Mouse (Mus musculus) urinary bladder, postnatal 14 days (tissue): ENCODE results near the gene Zfp648.

Source experiments
- DNase-seq: peaks from one replicate; pipeline ENCODE4 v3.0.0; 2021; ENCODE audit warnings: low spot score

Gene Zfp648

DNA sequence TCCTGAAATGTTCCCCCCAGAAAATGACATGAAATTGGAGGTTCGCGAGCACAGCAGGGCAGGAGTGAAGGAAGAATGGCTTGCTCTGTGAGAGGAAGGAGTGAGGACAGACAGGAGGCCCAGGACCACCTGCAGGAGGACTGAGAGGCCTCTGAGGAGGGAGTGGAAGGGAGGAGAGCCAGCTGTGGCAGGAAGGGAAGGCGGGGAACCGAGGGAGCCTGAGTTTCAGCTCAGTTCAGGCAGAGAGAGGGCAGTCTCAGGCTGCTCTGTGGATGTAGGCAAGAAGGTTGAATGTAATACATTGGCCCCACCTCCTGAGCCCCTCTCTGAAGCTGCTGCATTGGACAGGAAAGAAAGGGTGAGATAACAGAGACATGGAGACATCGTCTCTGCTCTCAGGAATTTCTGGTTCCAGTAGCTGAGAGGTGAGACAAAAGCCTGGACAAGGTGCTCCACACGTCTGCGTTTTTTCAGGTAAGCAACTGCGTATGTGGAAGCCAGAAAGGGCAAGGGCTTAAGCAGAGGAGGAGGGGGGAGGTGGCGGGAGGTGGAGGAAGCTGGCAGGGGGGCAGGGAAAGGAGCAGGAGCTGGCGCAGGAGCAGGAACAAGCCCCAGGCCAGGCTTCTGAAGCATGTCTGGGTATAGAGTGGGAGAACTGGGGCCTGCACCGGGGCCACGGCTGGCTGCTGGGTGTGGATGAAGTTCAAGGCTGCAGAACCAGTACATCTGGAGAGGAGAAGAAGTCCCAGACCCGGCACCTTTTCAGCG lies at the start of gene Zfp648:
Gene Zfp648 (plus strand): TSS at position 233 of the 768 bp plus-strand sequence.
- no peak for DNase-seq

DNA sequence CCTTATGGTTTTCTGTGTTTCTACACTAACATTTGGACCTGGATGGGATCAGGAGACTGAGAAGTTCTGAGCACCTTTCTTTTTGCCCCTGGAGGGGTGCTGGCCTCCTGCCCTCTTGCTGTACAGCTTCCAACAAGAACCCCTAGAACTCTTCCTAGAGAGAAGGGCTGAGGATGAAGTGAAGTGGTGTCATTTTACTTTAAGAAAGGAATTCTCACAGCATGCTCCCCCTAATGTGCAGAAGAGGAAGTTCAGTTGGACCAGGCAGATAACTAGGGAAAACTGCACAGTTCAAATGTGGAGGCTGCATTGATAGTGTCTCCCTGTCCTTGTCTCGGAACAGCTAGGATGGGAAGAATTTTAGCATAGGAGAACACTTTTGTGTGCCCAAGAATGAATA lies 48.4 kb upstream of the Zfp648 start:
- no peak for DNase-seq

DNA sequence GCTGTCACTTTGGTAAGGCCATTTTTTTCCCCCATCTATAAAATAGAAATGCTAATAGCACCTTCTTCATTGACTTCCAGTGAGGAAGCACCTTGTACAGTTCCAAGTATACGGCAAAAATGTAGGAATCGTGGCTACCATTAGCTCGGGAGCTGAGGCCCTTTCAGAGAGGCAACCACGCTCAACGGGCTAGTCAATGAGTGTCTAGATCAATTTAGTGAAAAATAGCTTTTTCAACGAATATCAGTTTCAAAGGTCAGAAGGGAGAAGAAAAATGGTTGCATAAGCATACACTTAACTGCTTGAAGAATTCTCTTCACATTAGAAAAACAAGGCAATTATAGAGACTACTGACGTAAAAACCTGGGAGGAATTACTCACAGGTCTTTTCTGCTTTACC lies 47.2 kb upstream of the Zfp648 start:
- DNase-seq: no peak

DNA sequence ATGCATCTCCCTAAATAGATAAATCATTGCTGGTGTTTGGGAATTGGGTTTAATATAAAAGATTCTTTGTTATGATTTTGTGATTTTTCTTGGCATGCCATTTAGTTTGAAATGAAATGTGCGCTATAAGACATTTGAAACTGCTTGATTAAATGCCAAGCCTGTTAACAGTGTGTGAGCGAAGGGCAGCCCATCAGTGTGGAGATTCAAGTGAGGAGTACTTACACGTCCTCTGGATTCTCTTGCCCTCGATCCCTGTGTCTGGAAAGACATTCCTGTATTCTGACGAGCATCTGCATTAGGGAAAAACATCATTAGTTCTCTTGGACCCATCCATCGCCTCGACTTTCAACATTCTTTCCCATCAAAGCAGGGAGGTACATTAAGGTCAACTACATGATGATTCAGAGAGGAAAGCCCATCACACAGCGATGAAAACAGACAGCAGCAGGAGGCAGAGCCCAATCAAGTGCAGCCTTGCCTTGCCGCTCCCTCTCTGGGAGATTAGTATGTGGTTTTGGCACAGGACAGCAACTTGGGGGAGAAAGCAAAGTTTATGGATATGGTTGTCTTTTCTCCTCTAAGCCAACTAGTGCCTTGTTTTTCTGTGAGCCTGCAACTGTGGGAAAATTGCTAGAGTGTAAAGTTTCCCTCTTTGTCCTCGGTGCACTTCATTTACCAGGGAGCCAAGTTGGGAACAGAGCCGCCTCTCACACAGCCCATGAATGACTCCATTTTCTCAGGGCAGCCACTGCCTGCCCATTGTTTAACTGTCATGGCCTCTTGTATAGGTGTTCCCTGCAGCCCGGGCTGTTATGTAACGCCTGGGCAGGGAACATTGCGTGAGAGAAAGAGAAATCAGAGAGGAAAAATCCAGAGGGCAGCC lies 44.6 kb upstream of the Zfp648 start:
- DNase-seq: peak; percentile 38

DNA sequence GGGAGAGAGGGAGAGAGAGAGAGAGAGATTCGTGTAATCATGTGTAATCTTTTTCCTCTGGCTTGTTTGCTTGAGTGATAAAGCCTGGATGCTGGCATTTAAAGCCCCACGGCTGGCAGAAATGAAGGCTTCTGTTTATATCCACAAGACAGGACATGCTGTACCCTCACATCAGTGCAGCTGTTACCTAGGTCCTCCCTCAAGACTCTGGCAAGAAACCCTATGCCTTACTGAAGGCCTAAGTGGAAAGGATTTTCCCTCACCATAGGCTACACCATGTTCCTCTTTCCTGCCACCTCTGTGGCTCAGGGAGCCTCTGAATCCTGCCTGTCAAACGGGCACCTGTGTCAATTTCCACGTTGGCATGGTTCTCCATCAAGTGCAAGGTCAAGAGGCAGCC lies 43.9 kb upstream of the Zfp648 start:
- DNase-seq: no peak

DNA sequence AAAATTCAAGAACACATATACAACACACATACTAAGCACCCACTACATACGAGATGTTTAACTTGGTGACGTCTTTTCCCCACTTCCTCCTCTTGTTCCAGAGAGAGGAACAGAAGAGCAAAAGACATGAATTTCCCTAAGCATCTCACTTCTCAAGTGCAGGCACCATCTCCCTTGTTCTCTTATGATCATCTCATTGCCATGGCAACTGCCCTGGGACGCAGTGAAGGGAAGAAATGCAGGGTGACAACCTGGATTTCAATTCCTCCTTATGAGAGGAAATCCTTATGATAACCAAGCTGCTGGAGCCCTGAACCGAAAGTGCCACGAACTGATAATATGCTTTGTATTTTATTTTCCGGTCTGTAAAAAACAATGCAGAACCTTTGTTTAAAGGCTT lies 33.3 kb upstream of the Zfp648 start:
- no peak for DNase-seq

DNA sequence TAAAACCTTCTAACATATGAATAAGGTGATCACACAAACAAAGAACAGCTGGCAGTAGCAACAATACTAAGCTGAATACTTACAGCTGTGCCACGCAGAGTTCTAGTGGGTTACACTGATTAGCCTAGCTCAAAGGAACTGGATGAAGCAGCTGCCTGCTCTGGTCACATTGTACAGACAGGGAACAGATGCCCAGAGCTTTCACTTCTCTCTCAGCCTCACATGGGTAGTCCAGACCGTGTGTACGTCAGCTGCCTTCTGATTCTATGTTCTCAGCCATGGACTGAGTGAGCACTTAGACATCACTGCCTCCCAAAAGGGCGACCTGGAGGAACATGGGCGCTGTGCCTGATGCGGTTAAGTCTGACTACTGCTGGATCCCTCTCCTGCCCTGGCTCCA lies 25.7 kb upstream of the Zfp648 start:
- no peak for DNase-seq

DNA sequence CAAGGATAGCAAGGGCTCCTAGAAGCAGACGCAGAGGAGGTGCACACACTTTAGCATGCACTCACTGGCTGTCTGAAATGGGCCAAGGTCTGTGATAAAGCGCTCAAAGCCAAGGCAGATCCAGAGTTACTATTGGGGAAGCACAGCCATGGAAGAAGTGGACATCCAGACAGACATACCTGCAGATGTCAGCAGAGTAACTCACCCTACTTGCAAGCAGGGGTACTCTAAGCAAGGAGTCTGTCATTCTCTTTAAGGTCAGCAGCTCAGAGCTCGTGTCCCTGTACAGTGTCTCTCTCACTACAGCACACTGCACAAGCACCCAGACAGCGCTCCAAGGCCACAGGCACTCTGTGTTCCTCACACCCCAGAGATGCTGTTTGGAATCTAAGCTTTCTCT lies 23.2 kb upstream of the Zfp648 start:
- DNase-seq: no peak

DNA sequence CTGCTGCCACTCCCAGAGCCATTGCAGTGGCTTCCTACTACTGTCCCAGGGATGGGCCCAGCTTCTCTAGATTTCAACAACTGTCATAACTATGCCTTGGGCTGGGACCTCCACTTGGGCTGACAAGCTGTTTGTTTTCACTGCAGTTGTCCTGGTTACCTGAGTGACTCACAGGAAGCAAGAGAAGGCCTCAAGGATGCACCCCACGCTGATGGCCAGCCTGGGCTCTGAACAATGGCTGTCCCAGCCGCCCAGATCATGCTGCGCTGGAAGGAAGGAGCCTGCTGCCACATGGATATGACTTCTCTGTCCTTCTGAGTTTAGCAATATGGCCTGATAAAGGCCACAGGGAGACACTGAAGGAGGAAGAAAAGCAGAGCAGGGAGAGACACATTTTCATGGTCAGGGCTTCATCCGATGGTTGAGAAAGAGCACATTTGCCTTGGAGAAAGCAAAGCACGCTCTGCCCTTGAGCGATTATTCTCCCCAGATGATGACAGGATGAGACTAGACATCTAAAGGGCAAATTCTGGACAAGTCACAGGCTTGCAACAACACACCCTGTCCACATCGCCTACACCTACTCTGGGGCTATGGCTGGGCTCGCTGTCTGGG lies 22.3 kb upstream of the Zfp648 start:
- DNase-seq: no peak

DNA sequence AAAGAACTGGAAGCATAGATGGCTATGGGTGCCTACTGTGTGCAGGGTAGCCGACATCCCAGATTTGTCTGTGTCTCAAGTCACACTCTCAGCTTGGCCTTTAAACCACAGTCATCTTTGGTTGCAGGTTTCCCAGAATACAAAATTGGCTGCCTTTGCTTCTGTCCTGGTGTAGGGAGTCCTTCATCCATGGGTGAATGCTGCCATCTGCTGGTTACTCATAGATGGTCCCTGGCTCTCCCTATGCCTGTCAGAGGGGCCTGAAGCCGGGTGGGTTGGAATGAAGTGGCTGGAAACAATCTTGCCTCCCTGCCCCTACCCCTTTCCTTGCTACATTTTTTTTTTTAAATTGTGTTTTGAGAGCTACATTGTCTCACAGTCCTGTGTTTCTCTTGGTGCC lies 20.0 kb upstream of the Zfp648 start:
- DNase-seq: peak; percentile 83

DNA sequence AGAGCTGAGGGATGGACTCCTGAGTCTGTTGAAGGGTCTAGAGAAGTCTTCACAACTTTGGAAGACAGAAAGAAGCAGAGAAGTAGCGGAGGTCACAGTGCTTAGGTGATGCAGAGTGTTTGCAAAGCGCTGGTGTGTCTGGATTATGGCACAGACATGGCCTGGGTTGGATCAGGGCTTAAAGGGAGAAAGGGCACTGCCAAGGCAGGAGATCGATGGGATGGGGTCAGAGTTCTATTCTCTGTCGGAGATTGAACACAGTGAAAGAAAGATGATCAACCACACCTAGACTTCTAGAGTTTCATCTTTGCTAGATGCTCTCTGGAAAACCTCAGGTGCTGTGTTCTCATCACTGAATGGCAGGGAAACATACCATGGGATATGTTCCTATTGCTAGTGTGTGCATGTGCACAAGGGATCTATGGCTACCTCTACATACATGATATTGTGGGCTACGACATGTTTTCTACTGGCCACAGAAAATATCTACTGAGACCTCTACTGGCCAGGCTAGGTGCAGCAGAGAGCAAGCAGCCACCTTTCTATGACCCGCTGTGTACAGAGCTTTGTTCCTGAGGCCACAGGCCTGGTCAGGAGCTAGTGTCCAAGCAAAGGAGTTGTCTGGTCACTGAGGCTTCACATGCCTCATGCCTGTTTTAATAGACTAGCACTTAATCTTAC lies 18.5 kb upstream of the Zfp648 start:
- no peak for DNase-seq

DNA sequence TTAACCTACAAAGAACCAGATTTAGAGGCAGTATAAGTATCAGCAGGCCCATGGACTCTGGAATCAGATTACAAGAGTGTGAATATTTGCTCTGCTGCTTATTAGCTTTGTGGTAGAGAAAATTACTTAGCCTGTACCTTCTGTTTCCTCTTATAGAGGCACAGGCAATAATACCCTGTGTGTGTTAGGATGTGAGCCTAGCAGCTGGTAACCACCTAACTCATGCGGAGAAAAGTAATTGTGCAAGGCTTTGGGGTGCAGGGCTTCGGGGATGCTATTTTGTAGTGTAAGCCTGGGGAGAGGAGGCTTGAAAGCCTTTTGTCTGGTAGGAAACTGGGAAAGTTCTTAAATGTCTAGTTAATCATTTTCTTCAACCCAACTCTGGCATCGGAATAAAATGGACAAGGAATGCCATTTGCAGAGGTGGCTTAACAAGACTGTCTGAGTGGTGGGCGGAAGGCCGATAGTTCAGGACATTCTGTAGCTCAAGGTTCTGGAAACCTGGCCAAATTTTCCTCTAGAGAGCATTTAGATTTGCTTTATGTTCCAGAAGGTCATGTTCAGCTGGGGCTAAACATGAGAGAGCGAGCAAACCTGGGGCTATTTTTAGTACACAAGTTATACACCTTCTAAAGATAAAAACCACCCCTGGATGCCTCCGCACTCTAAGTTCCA lies 17.8 kb upstream of the Zfp648 start:
- no peak for DNase-seq

DNA sequence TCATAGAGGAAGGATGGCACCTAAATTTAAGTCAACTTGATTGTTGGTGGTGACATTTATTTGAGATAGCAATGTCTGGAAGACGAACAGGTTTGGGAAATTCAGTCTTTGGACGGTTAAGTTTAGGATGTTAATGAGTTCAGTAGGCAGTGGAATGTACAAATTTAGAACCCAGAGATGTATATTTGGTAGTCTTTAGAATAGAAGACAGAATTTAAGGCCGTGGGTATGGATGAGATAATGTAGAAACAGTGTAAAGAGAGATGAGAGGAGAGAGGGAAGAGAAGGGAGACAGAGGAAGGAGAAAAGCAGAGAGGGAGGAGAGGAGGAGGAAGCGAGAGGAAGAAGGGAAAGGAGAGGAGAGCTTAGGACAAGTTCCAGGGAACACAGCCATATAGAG lies 12.8 kb upstream of the Zfp648 start:
- DNase-seq: no peak

DNA sequence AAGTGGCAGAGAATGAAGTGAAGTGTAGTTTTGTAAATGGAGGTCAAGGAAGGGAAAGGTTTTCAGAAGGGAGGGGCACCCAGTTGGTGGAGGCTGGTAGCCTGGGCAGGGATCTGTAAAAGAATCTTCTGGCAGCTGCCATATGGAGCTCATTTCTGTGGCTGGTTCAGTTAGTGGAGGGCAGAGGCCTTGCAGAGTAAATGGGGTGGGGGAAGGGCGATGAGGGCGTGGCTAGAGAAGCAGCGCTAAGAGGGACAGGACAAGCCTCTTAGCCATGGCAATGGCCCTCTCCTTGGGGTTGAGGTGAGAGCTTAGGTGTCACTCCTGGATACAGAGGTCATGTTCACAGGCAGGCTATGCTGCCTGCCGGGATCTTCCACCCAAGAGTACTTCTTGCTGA lies 12.4 kb upstream of the Zfp648 start:
- no peak for DNase-seq

DNA sequence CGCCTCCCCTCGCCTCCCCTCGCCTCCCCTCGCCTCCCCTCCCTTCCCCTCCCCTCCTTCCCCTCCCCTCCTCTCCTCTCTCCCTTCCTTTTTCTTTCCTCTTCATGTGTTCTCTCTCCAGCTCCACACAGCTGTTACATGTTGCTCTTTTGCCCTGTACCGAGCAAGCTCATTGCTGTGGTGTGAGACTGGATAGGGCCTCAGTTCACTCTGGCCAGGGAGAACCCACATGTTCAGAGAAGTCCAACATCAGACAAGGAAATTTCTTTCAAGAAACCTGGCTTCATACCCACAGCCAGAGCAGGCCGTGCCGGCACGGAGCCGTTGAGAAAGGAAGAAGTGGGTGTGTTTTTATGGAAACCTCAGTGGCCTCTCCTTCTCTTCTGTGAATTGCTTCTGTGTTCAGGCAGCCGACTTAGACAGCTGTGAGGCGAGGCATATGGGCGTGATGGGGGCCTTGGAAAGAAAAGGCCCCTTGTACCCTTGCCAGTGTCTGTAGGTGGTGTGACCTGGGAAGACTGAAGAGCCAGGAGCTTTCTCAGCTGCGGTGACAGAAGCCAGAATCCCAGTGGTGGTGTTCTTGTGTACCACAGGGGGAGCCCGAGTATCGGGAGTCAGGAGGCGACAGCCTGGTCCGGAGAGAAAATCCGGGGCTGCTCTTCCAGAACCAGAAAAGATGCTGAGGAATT lies 11.0 kb upstream of the Zfp648 start:
- peak; percentile 54 for DNase-seq

DNA sequence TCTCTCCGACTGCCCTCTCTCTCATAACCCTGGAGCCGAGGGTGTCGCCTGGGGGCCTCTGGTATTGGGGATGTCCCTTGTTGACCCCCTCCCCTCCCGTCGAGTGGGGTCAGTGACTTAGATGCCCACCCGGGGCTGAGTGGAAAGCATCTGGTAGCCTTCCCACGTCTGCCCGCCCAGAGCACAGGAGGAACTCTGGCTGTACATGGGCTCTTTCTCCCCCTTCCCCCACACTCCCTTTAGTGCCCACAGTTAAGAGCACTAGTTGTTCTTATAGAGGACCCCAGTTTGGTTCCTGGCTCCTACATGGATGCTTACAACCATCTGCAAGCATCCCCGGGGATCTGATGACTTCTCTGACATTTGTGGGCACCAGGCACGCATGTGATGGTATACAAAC lies 2.1 kb upstream of the Zfp648 start:
- no peak for DNase-seq

DNA sequence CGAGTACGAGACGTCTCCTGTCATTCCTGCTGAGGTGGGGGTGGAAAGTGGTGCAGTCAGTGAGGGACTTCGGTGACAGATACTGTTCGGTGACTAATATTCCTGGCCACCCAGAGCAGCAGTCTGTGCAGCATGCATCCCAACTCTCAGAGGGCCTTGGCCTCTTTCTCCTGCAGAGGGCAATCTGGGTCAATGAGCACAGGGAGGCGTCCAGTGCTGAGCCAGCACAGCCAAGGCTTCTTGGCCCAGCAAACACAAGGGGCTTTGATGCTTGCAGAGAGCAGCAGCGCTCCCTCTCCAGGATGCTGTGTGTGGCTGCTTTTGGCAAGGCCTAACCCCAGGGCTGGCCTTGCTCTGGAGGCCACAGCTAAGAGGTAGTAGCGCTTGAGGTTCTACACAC lies 1.6 kb downstream of the Zfp648 start:
- DNase-seq: no peak

DNA sequence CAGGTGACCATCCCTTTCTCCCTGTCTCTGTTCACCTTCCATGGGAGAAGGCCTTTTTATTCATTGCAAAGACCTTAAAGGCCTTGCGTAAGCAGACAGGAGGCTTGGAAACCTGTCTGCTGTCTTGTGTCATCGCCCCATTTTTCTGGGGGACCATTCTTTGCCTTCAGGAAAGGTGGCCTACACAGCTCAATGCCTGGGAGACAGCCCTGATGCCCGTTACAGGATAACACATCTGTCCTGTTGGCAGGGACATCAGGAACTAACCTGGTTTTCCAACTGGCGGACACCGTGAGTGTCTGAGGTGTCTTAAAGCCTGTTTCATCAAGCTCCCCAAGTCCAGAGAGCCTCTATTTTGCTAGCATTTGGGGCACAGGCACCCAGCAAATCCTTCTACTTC lies 2.4 kb downstream of the Zfp648 start:
- DNase-seq: no peak

DNA sequence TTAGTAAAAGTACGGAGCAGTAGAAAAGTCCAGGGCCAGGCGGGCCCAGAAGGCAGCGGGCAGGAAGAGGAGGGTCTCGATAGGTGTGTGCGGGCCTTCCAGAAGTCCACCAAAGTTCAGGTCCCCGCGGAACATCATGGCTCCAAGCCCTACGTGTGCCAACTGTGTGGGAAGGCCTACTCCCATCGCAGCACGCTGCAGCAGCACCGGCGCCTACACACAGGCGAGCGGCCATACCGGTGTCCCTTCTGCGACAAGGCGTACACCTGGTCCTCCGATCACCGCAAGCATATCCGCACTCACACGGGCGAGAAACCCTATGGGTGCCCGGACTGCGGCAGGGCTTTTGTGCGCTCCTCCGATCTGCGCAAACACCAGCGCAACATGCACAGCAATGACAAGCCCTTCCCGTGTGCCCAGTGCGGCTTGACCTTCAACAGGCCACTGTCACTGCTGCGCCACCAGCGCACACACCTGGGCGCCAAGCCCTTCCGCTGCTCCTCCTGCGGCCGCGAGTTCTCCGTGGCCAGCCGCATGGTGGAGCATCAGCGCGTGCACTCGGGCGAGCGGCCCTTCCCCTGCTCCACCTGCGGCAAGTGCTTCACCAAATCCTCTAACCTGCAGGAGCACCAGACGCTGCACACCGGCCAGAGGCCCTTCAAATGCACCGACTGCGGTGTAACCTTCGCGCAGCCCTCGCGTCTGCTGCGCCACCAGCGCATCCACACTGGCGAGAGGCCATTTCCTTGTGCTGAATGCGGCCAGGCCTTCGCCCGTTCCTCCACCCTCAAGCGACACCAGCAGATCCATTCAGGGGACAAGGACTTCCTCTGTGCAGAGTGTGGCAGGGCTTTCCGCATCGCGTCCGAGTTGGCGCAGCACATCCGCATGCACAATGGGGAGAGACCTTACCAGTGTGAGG lies 3.9 kb downstream of the Zfp648 start:
- no peak for DNase-seq

DNA sequence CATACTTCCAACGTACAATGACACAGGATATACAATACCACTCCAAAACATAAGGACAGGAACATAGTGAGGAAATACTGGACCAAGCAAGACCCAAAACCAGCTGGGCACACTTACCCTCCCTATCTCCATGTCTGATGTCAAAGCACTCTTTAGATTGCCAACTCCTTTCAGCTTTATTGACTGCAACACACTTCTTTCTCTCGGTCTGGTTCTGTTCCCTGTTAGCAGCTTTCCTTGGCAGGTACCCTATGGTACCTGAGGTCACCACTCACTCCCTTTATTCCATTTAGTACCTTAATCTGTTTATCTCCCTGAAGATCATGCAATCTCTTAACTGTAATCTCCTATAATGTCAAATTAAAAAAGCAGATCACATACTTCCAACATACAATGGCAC lies 19.0 kb downstream of the Zfp648 start:
- no peak for DNase-seq
